Mouse (Mus musculus): ENCODE results near the gene Plac9a. TPM values are rescaled to one million over a fixed set of nuclear protein-coding genes. Genes with fewer than 3 reads are reported as not detected.
"Not testable (repeated sequence)": the region's sequence is repeated elsewhere in the genome, so short reads cannot be mapped to it uniquely, and the experiment has no call there.

The Plac9a gene
- polyA plus RNA-seq, 1 experiment = not detected

DNA sequence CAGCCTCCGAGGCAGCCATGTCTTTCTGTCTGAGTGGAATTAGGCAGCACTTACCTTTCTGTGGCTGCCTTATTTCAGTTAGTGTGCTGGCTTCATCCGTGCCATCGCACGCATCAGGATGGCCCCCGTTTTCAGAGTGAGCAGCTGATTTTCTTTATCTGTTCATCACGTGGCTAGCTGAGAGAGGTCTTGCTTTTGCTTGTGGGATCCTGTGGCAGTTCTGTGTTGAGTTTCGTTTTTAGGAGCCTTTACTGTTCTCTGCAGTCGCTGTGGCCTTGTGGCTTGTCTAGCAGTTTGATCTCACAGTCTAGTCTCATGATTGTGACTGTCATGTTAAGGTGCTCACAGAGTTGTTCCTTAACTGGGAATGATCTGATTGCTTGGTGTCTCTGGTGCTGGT lies 45.0 kb downstream of the Plac9a start:
- peaks cover 25% of the 10 kb centered on the region for H3K36me3 ChIP-seq (replicated peaks; ENCODE audit: low read length)

DNA sequence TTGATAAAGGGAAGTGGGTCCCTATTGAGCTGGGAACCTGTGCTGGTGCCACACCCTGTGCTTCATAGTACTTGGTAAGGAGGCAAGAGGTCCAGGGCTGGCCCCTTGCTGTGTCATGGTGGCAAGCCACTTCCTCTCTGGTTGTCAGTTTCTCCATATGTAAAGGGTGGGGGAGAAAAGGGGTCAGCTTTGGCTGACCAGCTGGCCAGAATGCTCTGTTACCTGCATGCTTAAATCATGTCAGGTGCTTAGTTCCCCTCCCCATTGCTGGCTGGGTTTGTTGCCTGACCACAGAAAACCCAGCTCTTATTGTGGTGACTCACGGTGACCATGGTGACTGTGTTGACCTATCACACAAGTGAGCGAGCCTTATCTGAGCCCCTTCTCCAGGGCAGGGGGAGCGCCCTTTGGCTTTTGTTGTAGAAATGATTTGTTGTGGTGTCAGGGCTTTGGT lies 45.7 kb downstream of the Plac9a start:
- no peaks in the 10 kb centered on the region for H3K27me3 ChIP-seq (replicated peaks)
- H3K9me3 ChIP-seq = no peaks in the 10 kb centered on the region
- H3K4me1 ChIP-seq = peaks cover 100% of the 10 kb centered on the region
- no peak for TF ChIP-seq GATA1 (IDR thresholded peaks at IDR 0.05; ENCODE audit: borderline replicate concordance, low read length)
- TF ChIP-seq FLI1 (IDR thresholded peaks at IDR 0.05; ENCODE audit: low read length) = no peak
- H3K4me3 ChIP-seq (replicated peaks) = peak overlapping the region; percentile 78
- H3K36me3 ChIP-seq (replicated peaks; ENCODE audit: low read length) = peaks cover 24% of the 10 kb centered on the region

More for the DNA sequence above, 45.0 kb downstream of the Plac9a start:
- H3K4me1 ChIP-seq = peaks cover 100% of the 10 kb centered on the region
- no peak for TF ChIP-seq FLI1 (IDR thresholded peaks at IDR 0.05; ENCODE audit: low read length)
- TF ChIP-seq GATA1 (IDR thresholded peaks at IDR 0.05; ENCODE audit: borderline replicate concordance, low read length) = no peak
- H3K4me3 ChIP-seq (replicated peaks) = peak overlapping the region; percentile 34
- H3K9me3 ChIP-seq = no peaks in the 10 kb centered on the region
- H3K27me3 ChIP-seq (replicated peaks) = no peaks in the 10 kb centered on the region

DNA sequence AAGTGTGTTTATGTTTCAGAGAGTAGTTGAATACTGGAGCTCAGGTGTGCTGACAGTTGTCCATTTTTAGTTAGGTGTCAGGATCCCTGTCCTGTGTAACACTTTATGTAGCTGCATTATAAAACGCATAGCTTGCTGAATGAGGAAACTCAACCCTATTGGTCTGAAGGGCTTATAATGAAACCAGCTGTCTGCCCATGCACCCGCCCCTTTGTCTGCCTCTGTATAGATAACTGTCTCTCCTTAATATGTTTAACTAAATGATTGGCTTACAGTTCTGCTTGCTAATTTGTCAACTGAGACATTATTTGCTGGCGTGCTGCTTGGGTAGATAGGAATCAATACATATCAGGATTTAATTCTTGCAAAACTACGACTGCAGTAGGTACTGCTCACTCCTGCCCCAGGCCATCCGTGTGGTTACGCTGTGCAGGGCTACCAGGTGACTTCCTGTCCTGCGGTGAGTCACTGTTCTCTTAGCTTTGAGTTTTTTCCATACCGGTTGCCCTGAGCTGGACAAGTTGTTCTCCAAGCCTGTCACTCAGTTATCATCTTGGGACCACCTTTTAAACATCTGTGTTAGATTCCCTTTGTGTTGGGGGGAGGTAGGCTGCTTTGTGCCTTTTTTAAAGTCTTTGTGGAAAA lies 47.5 kb downstream of the Plac9a start:
- TF ChIP-seq GATA1 (IDR thresholded peaks at IDR 0.05; ENCODE audit: borderline replicate concordance, low read length) (no peak), FLI1 (IDR thresholded peaks at IDR 0.05; ENCODE audit: low read length) (no peak)
- Histone ChIP-seq H3K36me3 (replicated peaks; ENCODE audit: low read length) (peaks cover 24% of the 10 kb centered on the region), H3K4me3 (replicated peaks) (no peak overlapping the region), H3K4me1 (peaks cover 100% of the 10 kb centered on the region), H3K27me3 (replicated peaks) (no peaks in the 10 kb centered on the region), H3K9me3 (no peaks in the 10 kb centered on the region)

DNA sequence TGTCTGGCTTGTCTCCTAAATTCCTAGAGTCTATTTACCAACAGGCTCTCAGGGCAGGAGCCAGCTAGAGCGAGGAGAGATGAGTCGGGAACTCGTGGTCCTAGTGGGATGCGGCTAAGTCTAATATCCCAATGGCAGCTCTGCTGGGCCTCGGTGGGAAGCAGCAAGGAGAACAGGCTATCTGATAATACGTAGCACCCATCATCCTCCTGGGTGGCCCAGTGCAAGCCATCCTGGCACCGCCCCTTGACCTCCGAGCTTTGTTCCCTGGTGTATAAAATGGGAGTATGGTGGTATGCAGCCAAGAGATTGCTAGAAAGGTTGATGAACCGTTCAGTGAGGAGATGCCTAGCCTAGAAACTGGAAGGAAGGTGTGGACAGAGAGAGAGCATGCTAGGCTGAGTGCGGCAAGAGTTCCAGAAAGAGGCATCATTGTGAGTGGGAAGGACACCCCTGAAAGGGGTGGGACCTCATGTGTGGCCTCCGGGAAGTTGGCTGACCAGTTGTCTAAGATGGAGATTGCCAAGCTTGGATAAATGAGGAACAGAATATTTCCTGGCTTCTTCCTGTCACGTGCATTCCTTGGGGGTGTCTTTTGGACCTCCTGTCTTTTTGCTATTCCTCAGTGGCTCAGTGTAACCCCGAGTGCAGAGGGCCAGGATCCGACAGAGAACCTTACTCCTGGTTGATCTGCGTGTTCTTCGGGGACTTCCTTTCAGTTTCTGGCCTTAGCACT lies 49.0 kb downstream of the Plac9a start:
- TF ChIP-seq GATA1 (IDR thresholded peaks at IDR 0.05; ENCODE audit: borderline replicate concordance, low read length) (no peak), FLI1 (IDR thresholded peaks at IDR 0.05; ENCODE audit: low read length) (no peak)
- H3K36me3 ChIP-seq (replicated peaks; ENCODE audit: low read length) = peaks cover 22% of the 10 kb centered on the region
- peaks cover 100% of the 10 kb centered on the region for H3K4me1 ChIP-seq

DNA sequence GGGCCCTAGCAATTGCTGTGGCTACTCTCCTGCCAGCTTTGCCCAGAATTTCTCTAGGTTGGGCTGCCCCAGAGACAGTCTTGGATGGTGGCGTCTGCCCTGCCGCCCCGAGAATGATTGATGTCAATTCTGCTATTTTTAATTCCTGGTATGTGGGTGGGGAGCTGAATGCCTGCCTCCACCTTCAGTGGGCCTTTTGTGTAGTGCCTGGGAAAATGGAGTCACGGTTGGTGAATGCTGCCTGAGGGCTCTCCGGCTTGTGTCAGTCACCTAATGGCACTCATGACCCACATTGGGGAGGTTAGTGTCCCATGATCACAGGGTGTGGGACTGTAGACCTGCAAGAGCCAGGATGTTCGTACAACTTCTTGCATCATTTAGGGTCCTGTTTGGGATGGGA lies 49.6 kb downstream of the Plac9a start:
- TF ChIP-seq FLI1 (IDR thresholded peaks at IDR 0.05; ENCODE audit: low read length) = no peak
- no peak for TF ChIP-seq GATA1 (IDR thresholded peaks at IDR 0.05; ENCODE audit: borderline replicate concordance, low read length)
- Histone ChIP-seq H3K9me3 (no peaks in the 10 kb centered on the region), H3K4me1 (peaks cover 95% of the 10 kb centered on the region), H3K36me3 (replicated peaks; ENCODE audit: low read length) (peaks cover 25% of the 10 kb centered on the region), H3K4me3 (replicated peaks) (no peak overlapping the region), H3K27me3 (replicated peaks) (no peaks in the 10 kb centered on the region)

More for the DNA sequence above, 49.0 kb downstream of the Plac9a start:
- no peaks in the 10 kb centered on the region for H3K27me3 ChIP-seq (replicated peaks)
- no peaks in the 10 kb centered on the region for H3K9me3 ChIP-seq
- H3K4me3 ChIP-seq (replicated peaks) = no peak overlapping the region

DNA sequence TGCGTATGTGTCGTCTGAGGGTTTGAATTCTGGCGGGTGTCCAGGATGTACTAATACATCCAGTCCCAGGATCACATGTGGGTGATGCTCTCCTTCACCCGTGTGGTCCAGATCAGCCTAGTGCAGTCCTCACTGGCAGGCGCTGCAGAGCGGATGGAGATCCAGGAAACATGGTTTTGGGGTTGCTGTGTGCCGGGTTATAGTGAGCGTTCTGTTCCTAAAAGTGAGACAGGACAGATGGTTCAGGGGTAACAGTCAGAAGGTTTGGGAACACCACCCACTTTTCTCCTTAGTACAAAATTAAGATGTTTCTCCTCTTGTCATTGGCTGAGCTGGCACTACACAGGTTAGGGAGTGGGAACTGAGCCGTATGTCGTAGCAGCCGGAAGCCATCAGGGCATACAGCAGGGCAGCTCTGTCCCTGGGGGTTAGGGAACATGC lies 50.8 kb downstream of the Plac9a start:
- H3K27me3 ChIP-seq (replicated peaks) = no peaks in the 10 kb centered on the region
- H3K4me3 ChIP-seq (replicated peaks) = peak overlapping the region; percentile 56
- no peaks in the 10 kb centered on the region for H3K9me3 ChIP-seq
- TF ChIP-seq FLI1 (IDR thresholded peaks at IDR 0.05; ENCODE audit: low read length) (no peak), GATA1 (IDR thresholded peaks at IDR 0.05; ENCODE audit: borderline replicate concordance, low read length) (no peak)
- H3K36me3 ChIP-seq (replicated peaks; ENCODE audit: low read length) = peaks cover 34% of the 10 kb centered on the region
- H3K4me1 ChIP-seq = peaks cover 95% of the 10 kb centered on the region

DNA sequence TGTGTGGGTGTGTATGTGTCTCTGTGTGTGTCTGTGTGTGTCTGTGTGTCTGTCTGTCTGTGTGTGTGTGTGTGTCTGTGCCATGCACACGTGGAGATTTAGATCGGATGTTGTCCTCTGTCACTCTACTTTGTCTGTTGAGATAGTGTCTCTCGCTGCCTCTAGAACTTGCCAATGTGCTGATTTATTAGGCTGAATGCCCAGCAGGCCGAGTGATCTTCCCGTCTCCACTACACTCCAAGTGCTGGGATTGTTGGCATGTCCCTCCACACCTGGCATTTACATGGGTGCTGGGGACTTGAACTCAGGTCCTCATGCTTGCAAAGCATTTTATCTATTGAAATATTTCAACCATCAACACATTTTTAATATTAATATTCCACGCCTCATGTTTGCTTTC lies 51.7 kb downstream of the Plac9a start:
- Histone ChIP-seq H3K4me1 (peaks cover 95% of the 10 kb centered on the region), H3K27me3 (replicated peaks) (no peaks in the 10 kb centered on the region), H3K36me3 (replicated peaks; ENCODE audit: low read length) (peaks cover 38% of the 10 kb centered on the region), H3K4me3 (replicated peaks) (peak overlapping the region; percentile 21), H3K9me3 (no peaks in the 10 kb centered on the region)
- TF ChIP-seq GATA1 (IDR thresholded peaks at IDR 0.05; ENCODE audit: borderline replicate concordance, low read length) (no peak), FLI1 (IDR thresholded peaks at IDR 0.05; ENCODE audit: low read length) (no peak)

DNA sequence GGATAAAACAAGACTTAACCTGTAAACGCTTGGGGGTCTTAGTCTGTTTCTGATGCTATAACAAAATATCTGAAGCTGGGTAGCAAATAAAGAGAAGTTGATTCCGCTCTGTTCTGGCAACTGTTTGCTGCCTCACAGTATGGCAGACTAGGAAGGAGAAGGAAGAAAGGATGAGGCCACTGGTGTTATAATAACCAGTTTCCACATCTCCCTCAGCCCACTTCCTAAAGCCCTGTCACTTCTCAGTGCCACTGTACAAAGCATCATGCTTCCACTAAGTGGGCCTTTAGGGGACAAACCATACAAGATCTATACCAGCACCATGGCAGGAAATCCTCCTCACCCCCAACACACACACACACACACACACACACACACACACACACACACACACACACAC lies 52.5 kb downstream of the Plac9a start:
- peaks cover 95% of the 10 kb centered on the region for H3K4me1 ChIP-seq
- no peaks in the 10 kb centered on the region for H3K27me3 ChIP-seq (replicated peaks)
- TF ChIP-seq FLI1 (IDR thresholded peaks at IDR 0.05; ENCODE audit: low read length) (no peak), GATA1 (IDR thresholded peaks at IDR 0.05; ENCODE audit: borderline replicate concordance, low read length) (no peak)
- H3K4me3 ChIP-seq (replicated peaks) = no peak overlapping the region
- H3K9me3 ChIP-seq = no peaks in the 10 kb centered on the region
- H3K36me3 ChIP-seq (replicated peaks; ENCODE audit: low read length) = peaks cover 44% of the 10 kb centered on the region

DNA sequence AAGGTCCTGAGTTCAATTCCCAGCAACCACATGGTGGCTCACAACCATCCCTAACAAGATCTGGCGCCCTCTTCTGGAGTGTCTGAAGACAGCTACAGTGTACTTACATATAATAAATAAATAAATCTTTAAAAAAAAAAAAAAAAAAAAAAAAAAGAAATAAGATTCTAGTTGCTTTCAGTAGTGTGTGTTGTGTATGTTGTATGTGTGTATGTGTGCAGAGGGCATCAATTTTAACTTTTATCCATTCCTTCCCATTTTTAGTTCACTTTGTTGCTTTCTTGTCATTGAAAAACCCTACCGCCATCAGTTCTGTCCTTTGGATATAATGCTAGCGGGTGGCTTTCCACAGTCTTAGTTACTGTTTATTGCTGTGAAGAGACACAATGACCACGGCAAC lies 54.2 kb downstream of the Plac9a start:
- H3K4me3 ChIP-seq (replicated peaks); H3K9me3 ChIP-seq; H3K27me3 ChIP-seq (replicated peaks): not testable (repeated sequence)
- peaks cover 47% of the 10 kb centered on the region for H3K36me3 ChIP-seq (replicated peaks; ENCODE audit: low read length)
- peaks cover 94% of the 10 kb centered on the region for H3K4me1 ChIP-seq

DNA sequence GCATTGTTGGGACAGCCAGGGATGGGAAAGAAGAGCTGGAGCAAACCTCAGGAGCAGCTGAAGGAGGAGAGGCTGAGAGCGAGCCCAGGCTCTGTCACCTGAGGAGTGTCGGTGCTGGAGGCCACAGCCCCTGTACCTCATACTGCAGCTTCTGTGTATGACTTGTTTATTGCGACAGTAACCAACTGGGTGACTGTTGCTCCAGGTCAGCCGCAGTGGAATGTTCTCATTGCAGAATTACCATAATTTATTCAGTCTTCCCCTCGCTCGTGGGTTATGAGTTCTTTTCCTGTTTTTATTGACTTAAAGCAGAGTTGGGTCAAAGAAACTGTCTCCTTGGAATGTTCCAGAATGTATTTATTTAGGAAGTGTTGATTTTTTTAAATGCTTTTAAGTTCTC lies 54.7 kb downstream of the Plac9a start:
- Histone ChIP-seq H3K36me3 (replicated peaks; ENCODE audit: low read length) (peaks cover 42% of the 10 kb centered on the region), H3K4me3 (replicated peaks) (peak overlapping the region; percentile 50), H3K27me3 (replicated peaks) (no peaks in the 10 kb centered on the region), H3K4me1 (peaks cover 92% of the 10 kb centered on the region), H3K9me3 (no peaks in the 10 kb centered on the region; the same call in 1 of the 2 replicates)
- no peak for TF ChIP-seq FLI1 (IDR thresholded peaks at IDR 0.05; ENCODE audit: low read length)
- TF ChIP-seq GATA1 (IDR thresholded peaks at IDR 0.05; ENCODE audit: borderline replicate concordance, low read length) = no peak

All from megakaryocyte, embryonic 14.5 days (primary cell).